Mouse (Mus musculus) layer of hippocampus, adult 18-20 months (tissue): ENCODE data around the gene Arhgef25. TPM values are rescaled to one million over a fixed set of nuclear protein-coding genes. Genes with fewer than 3 reads are reported as not detected.
"Not testable (repeated sequence)": the region's sequence is repeated elsewhere in the genome, so short reads cannot be mapped to it uniquely, and the experiment has no call there.

Experiments used
- DNase-seq, 2 experiments: peaks; one replicate each; pipeline ENCODE4 v3.0.0; 2022; ENCODE audit warnings: low spot score in 2 of 2
- total RNA-seq, 2 experiments: library from RNA; stranded (reverse); gene quantifications; 2 replicates each; pipeline ENCODE4 v1.2.3; 2021

Gene Arhgef25
- total RNA-seq, 2 experiments from 2014 or later = 338 to 373 TPM

DNA sequence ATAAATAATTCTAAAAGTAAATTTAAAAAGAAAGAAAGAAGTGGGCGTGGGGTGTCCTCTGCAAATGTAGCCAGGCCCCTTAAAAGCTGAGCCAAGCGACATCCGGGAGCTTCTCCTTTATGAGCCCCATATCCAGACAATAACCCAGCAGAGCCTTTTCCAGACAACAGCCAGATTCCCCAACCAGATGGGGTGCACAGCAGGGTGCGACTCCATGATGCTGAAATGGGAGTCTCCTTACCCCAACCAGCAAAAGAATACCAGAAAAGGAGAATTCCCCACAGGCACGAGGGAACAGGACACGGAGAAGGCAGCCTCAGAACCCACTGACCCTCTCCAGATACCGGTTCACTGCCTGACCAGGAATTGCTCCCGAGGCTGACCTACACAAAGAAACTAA lies 46.7 kb downstream of the Arhgef25 start:
- DNase-seq = no peak

DNA sequence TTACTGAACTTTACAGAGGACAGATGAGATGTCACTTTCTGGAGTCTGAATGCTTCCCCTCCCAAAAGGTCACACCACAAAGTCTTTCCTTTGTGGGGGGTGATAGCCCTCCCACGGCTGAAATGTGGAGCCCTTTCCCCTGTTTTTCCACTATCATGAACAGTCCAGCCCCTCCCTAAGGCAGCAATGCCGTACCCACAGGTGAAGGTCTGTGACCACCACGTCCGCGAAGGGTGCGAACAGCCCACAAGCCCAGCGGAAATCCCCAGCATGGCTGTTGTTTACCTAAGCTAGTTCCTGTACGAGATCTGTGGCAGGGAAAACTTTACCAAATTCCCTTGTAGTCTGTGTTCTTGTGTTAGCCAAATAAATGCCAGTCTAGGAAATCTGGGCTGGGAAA lies 48.4 kb downstream of the Arhgef25 start:
- DNase-seq = no peak

DNA sequence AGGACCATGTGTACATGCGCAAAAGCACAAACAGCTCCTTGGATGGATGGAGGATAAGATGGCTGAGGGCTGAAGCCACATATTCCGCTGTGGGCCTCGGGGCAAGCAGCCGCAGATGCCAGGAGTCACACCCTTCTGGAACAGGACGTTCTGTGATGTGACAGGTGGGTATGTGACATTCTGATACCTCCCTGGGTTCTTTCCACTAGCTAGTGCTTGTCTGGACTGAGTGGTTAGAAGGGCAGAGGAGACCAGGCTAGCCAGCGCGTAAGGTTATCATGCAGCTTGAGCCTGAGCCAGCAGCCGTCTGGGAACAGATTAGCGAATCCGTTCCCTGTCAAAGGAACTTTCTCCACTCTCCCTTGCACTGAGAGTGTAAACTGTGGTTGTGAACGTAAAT lies 48.9 kb downstream of the Arhgef25 start:
- no peak for DNase-seq

DNA sequence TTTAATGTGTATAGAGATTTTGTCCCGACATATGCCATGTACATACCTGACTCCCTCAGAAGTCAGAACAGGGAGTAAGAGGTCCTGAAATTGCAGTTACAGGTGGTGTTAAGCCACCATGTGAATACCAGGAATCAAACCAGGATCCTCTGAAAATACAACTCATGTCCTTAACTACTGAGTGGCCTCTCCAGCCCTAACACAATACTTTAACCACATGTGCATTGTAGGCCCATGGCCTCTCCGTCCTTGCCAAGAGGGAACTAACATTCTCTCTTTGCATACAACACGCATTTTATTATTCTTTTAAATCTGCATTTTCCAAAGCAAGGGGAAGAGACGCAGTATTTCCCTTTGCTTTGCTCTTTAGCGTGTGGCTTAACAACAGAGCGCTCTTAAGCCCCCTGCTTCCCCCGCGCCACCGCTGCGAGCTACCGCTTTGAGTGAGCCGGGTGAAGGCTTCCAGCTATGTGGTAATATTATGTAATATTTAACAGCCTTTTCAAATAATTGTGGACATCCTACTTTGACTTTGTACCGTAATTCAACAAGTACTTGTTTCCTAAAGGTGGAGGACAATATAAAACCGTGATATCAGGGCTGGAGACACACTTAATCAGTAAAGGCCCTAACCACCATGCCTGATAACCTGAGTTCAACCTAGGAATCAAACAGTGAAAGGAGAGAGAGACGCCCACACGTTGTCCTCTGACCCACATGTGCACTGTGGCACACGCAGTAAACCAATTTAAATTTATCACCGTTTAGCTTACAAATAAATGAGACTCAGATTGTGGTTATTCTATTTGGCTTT lies 51.3 kb downstream of the Arhgef25 start:
- no peak for DNase-seq

DNA sequence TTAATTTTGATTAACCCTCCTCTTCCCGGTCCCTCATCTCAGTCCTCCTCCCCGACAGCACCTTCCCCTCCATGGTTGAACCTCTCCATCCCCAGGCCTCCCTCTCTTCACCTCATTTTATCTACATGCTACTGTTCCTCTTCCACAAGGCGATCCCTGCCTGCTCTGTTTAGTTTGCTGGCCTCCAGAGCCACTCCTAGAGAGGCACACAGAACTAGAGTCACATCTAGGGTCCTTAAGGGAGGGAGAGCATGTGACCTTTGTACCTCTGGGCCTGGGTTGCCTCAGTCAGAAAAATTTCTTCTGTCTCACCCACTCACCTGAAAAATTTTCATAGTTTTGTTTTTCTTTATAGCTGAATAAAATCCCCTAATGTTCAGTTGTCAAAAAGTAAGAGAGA lies 52.0 kb downstream of the Arhgef25 start:
- no peak for DNase-seq

DNA sequence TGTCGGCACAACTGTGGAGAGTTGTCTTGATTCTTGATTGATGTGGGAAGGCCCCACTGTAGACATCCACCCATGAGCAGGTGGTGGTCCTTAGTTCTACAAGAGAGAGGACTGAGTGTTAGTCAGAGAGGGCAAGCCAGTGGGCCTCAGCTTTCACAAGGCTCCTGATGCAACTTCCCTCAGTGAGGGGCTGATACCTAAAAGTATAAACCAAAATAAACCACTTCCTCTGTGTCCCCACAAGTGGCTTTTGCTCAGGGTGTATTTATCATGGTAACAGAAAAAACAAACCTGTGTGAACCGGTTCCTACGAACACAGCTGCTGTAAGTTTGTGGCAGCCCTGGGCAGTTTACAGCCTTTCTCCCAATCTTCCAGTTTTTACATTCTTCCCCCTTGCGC lies 53.4 kb downstream of the Arhgef25 start:
- DNase-seq = no peak

DNA sequence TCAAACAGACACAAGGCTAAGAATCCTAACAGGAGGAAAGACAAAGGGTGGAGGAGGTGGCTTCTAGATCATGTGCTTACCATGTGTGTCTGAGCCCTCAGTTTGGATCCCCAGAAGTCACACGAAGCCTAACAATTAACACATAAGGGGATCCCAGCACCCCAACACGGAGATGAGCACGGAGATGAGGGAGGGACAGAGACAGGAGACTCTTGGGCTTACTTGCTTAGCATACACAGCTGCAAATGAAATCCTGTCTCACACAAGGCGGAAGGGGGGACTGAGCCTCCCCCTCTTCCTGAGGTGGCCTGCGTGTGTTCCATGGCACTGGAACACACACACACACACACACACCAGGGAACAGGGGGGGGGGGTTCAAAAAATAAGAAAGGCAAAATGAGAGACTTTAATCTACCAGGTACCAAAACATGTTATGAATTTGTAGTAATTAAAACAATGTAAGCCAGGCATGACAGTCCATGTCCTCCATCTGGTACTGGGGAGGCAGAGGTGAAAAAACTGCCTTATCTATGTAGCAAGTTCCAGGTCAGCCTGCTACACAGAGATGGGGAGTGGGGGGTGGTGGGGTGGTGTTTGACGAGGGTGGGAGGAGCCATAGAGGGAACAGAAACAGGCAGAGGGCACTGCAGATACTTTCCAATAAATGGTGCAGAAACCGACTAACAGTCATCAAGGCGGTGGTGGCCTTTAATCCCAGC lies 54.6 kb downstream of the Arhgef25 start:
- DNase-seq = no peak

DNA sequence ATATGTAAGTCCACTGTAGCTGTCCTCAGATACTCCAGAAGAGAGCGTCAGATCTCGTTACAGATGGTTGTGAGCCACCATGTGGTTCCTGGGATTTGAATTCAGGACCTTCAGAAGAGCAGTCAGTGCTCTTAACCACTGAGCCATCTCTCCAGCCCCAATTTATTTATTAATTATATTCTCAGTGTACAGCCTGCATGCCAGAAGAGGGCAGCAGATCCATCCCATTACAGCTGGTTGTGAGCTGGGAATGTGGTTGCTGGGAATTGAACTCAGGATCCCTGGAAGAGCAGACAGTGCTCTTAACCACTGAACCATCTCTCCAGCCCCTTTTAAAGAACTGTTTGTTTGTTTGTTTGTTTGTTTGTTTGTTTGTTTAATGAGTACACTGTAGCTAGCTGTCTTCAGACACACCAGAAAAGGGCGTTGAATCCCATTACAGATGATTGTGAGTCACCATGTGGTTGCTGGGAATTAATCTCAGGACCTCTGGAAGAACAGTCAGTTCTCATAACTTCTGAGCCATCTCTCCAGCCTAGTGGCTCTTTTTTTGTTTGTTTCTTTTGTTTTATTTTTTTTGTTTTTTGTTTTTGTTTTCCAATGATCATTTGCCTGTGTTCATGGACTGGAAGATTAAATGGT lies 55.4 kb downstream of the Arhgef25 start:
- not testable (repeated sequence) for DNase-seq

Other genes starting within 250 kb of the Arhgef25 start
- gene Ctdsp2, start 211.4 kb downstream of the Arhgef25 start, total RNA-seq = 100 to 1,000 TPM; 108 to 115 TPM
- gene Avil, start 189.4 kb downstream of the Arhgef25 start, total RNA-seq = under 1 TPM; 0.25 to 0.77 TPM
- gene Tsfm, start 159.2 kb downstream of the Arhgef25 start, total RNA-seq = 10 to 100 TPM; 28.0 to 29.0 TPM
- gene Mettl1, start 148.7 kb downstream of the Arhgef25 start, total RNA-seq = 10 to 100 TPM; 11.2 to 12.6 TPM
- under 1 TPM; 0.17 to 0.38 TPM for gene Eef1akmt3, start 148.6 kb downstream of the Arhgef25 start, total RNA-seq
- 1 to 10 TPM in 1 of 2 experiments, under 1 TPM in 1; 0.91 to 1.2 TPM for gene Cyp27b1, start 141.8 kb downstream of the Arhgef25 start, total RNA-seq
- gene March9, start 129.9 kb downstream of the Arhgef25 start, total RNA-seq = 10 to 100 TPM; 20.5 to 21.9 TPM
- 10 to 100 TPM; 83.9 to 91.1 TPM for gene Cdk4, start 126.5 kb downstream of the Arhgef25 start, total RNA-seq
- 10 to 100 TPM; 60.3 to 60.7 TPM for gene Tspan31, start 119.8 kb downstream of the Arhgef25 start, total RNA-seq
- 100 to 1,000 TPM; 807 to 841 TPM for gene Agap2, start 114.8 kb downstream of the Arhgef25 start, total RNA-seq
- gene Os9, start 69.0 kb downstream of the Arhgef25 start, total RNA-seq = 100 to 1,000 TPM; 105 to 107 TPM
- 100 to 1,000 TPM; 122 to 124 TPM for gene B4galnt1, start 24.9 kb downstream of the Arhgef25 start, total RNA-seq
- 10 to 100 TPM; 10.2 to 13.5 TPM for gene Slc26a10, start 9.4 kb downstream of the Arhgef25 start, total RNA-seq
- 100 to 1,000 TPM; 210 to 217 TPM for gene Dtx3, start 5.6 kb upstream of the Arhgef25 start, total RNA-seq
- 100 to 1,000 TPM; 103 to 114 TPM for gene Pip4k2c, start 21.5 kb upstream of the Arhgef25 start, total RNA-seq
- gene Kif5a, start 73.3 kb upstream of the Arhgef25 start, total RNA-seq = 100 to 1,000 TPM; 839 to 860 TPM
- 100 to 1,000 TPM; 253 to 259 TPM for gene Dctn2, start 76.3 kb upstream of the Arhgef25 start, total RNA-seq
- 10 to 100 TPM; 48.1 to 53.2 TPM for gene Mbd6, start 98.9 kb upstream of the Arhgef25 start, total RNA-seq
- gene Mars, start 121.7 kb upstream of the Arhgef25 start, total RNA-seq = 10 to 100 TPM; 55.2 to 57.5 TPM
- under 1 TPM; 0.84 to 0.92 TPM for gene Arhgap9, start 131.9 kb upstream of the Arhgef25 start, total RNA-seq
- 1 to 10 TPM; 1.5 to 2.0 TPM for gene Gli1, start 151.9 kb upstream of the Arhgef25 start, total RNA-seq
- gene Inhbe, start 164.3 kb upstream of the Arhgef25 start, total RNA-seq = not detected
- gene Inhbc, start 180.3 kb upstream of the Arhgef25 start, total RNA-seq = not detected
- 100 to 1,000 TPM; 164 to 167 TPM for gene R3hdm2, start 190.2 kb upstream of the Arhgef25 start, total RNA-seq